Mouse (Mus musculus): ENCODE measurements around the gene Cyth2.

The Cyth2 gene

DNA sequence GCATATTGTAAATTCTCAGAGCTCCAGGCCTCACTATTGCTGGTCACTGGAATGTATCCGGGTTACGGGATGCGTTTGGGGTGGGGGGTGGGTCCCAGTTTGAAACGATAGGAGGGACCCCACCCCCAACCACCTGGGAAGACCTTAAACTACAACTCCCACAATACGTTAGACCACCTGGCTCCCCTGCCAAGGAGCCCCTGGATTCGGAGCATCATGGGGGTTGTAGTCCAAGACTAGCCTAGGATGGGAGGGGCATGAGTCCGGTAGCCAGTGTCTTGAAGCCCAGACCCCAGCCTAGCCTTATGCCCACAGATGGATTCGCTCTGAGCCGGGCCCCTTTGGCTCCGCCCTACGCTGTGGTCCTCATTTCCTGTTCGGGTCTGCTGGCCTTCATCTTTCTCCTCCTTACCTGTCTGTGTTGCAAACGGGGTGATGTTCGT, 28.2 kb downstream of the Cyth2 start:
- no peak for DNase-seq (ENCODE audit: extremely low read depth, low read depth)

DNA sequence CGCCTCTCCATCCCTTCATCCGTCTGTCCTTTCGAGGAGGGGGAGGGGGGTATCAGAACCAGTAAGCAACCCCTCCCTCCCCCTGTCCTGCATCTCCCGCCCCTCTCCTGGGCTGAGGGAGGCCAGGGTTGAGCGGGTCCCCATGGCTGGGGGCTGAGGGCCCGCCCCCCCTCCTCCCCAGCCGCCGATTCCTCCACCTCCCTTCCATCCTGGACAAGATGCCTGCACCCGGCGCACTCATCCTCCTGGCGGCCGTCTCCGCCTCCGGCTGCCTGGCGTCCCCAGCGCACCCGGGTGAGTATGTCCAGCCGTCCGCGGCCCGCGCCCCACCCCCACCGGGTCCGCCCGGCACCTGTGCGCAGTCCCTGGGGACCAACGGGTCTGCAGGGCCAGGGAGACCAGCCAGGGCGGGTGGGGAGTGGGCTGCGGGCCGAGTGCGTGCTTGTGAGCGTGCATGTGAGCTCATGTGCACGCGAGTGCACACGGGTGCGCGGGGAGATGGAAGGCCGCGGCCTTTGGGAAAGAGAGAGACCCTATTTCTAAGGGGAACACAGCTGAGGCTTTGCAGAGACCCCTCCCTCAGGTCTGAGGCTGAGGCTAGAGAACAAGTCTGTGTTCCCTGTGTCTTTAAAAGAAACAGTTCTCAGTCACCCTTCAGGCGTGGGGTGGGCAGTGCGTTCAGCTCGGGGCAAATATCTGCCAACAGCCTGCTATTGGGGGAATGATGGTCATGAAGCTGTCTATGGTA, 28.8 kb downstream of the Cyth2 start:
- DNase-seq (ENCODE audit: extremely low read depth, low read depth) = no peak

DNA sequence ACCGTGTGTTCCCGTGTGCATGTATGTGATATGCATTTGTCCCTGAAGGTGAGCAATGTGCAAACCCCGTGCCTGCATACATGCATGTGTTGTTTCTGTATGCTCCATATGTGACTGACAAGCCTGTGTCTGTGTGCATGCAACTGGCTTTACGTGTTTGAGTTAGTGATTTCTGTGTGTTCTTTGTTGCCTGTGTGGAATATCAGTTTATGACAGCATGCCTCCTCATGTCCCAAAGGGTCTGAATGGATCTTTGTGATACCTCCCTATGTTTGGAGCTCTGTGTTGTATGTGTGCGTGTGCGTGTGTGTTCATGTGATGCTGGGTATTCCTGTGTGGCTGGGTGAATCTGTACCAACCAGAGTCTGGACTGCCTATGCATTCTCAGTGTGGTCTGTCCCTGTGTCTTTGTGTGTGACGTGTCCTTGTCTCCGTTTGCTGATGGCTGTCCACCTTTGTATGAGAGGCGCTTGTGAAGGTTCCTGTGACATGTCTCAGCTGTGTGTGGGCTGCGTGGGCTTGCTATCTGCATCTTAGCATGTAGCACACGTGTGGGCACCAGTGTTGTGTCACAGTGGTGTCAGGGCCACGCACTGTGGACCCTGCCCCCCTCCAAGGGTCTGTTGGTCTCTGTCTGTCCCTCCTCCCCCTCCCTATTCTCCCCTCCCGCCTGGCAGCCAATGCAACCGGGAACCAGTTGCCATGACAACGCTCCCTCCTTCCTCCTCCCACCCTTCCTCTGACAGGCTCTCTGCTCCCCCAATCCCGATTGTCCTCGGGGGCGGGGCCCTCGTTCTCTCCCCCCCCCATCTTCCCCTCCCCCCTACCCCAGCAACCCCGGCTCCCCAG, 29.6 kb downstream of the Cyth2 start, which contains the start of gene Sult2b1:
Sult2b1 (minus strand) TSS at position 146 of the 849 bp plus-strand sequence.
- DNase-seq (ENCODE audit: extremely low read depth, low read depth) = no peak

DNA sequence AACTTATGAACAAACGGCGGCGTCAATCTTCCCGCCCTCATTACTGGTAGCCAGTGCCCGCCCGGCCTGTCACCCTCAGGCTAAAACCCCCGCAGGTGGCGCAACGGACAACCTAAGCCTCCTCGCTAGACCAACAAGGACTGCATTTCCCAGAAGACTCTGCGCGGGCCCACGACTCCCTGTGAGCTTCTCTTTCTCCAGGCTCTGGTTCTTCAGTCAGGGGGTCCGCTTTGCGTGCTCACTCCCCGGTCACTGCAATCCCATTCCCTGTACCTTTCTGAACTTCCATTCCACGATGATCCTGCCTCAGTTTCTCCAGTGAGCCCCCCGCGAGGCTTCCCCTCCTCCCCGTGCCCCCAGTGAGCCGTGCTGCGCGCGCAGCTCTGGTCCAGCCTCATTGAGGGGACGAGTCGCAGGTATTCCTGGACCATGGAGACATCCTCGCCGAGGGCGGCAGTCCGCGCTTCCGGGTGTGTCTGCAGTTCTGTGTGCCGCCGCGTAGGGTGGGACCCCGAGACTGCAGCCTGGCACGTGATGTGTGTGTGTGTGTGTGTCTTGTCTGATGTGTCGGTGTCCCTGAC, 30.8 kb downstream of the Cyth2 start, which contains the start of gene Lmtk3:
Lmtk3 (plus strand) TSS at position 228 of the 581 bp plus-strand sequence.
- peak; percentile 10 for DNase-seq (ENCODE audit: extremely low read depth, low read depth)

DNA sequence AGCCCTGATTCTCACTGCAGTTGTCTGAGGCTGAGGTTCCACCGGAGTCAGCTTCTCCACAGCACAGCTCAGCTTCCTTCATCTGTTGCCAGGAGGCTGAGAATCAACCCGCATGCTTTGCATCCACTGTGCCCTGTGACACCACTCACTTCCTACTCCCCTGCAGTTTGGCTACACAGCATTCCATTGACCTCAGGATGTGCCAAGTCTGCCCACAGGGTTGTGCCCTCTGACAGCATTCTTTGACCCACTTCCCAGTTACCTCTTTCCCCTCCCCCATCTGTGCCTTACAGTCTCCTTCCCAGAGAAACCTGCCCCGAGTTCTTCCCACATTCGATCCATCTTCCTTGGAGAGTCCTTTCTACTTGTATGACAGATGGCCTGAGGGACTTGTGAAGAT, 32.1 kb downstream of the Cyth2 start:
- DNase-seq (ENCODE audit: extremely low read depth, low read depth) = no peak

DNA sequence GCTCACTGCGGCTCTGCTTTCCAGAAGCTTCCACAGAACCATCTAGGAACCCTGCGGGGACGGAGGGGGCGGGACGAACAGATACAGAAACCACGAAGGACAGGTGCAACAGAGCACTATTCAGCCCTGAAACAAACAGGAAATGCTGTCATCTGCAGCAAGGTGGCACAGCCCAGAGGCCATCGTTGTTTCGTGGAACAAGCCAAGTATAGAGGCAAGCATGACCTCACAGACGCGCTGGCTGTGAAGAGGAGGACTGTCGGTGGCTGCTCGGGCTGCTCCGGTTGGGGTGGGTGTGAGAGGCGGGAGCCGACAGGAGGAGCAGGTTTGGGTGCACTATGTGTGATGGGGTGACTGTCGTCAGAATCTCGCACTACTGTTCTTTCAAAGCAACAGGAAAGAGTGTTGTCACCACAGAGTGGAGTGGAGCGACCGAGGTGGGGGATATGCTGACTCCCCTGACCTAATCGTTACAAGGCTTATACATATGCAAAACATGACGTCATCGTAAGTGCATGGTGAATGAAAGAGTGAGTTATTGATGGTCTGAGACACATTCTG, 35.2 kb downstream of the Cyth2 start:
- DNase-seq (ENCODE audit: extremely low read depth, low read depth) = no peak

DNA sequence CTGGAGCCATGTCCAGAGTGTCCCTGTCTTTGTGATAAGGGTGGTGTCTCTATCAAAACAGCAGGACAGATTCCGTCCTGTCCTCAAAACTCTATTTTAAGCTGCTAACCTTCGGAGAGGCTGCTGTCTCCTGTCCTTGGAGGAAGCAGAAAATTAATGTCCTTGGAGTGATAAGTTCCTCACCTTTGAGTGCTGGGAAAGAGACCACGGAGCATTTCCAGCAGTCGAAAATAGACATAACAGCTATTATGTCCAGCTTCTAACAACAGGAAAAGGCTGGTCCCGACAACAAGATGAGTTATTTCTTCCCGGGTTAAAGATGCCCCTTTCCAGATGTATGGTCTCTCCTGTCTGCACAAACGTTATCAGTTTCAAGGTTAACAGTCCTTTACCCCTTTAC, 39.1 kb downstream of the Cyth2 start:
- no peak for DNase-seq (ENCODE audit: extremely low read depth, low read depth)

DNA sequence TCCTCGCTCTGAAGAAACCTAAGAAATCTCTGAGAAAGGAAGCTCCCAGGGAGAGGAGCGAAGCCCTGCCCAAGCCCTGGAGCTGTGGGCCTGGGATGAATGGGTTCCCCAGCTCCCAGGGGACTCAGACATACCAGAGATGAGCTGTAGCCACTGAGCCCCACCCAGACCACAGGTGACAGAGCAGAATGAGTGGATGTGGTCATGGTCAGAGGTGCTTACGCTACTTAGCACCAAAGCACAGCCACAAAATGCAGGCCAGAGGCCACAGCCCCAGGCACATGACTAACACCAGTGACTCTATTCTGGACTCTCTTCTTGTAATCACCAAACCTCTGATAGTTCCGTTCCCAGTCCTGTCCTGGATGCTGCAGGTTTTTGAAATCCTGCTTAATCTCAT, 43.3 kb downstream of the Cyth2 start:
- DNase-seq (ENCODE audit: extremely low read depth, low read depth) = no peak

DNA sequence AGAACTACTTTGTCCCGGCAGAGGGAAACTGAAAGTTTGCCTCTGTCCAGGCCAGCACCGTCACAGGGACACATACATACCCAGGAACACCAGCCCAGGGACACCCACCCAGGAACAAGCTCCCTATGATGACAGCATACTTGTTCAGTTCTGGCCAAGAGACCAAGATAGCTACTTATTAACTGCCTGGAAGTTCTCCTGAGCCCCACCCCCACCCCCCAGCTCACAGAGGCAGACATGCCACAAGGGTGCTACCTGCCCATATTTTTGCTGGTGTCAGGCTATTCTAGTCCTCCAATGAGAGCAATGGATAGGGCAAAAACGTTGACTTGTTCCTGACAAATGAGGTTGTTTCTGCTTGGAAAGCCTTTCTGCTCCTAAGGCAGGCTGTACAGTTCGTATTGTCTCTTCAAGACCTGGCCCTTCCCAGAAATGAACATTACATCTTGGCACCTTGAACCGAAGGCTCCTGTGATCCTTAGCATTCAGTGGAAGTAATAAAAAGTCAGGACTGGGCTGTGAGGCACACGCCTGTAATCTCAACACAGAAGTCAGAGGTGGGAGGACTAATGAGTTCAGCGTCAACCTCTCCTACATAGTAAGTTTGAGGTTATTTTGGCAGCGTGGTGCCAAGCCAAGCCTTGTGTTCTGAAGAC, 43.8 kb downstream of the Cyth2 start:
- no peak for DNase-seq (ENCODE audit: extremely low read depth, low read depth)

DNA sequence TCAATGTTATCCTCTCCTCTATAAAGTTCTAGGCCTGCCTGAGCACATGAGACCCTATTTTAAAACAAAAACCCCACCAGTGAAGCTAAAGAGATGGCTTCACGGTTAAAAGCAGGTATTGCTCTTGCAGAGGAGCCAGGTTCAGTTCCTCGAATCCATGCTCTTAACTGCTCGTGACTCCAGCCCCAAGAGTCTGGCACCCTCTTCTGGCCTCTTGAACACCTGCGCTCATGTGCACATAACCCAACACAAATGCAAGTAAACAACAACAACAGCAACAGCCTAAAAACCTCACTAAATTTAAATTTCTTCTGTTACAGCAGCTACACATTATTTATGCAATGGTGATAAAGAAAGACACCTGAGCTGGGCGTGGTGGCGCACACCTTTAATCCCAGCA, 46.9 kb downstream of the Cyth2 start:
- DNase-seq (ENCODE audit: extremely low read depth, low read depth) = no peak

DNA sequence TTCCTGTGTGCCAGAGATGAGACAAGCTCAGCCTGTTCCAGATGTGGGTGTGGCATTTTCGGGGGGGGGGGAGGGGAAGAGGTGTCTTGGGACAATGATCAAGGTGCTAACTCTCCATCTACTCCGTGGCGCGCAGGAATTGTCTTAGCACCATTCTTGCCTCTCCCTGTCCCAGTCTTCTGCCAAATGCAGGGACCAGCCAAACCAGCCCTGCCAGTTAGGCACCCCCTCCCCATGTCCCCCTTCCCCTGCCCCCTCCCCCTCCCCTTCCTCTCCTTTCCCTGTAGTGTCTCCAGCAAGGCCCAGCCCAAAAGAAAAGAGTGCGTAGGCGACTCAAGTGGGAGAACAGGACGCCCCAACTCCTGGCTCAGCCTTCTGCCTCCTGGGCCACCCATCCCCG, 47.6 kb downstream of the Cyth2 start:
- no peak for DNase-seq (ENCODE audit: extremely low read depth, low read depth)

DNA sequence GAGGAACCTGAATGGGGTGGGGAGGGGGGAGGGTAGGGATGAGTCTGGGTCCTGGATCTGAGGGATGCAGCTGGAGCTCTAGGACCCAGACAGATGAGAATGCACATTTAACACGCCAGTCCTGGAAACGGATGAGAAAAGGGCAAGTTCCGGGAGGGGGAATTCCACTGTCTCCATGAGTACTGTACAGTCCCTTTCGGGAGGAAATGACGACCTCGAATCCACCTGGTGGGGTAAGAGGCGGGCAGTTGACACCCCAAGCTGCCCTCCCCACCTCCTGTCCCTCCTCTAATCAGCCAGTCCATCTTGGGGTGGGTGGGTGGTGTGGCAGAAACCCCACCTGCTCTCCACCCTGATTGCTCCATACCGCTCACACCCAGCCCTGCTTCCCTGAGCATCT, 48.4 kb downstream of the Cyth2 start:
- DNase-seq (ENCODE audit: extremely low read depth, low read depth) = no peak

DNA sequence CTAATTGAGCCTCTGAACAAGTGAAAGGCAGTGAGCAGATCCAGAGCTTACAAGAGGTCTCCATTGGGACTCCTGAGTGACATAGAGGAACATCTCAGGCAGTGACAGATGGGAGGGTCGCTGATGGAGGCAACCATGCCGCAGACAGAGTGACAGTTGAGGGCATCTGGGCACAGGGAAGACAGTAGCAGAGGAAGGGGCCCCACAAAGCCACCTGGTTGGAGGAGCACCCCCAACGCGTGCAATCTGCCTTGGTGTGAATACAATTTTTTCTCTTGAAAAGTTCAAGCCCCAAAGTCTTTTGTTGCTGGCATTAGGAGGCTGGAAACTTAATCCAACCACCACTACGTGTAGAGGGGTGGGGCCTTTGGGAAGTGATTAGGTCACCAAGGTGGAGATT, 54.2 kb downstream of the Cyth2 start:
- no peak for DNase-seq (ENCODE audit: extremely low read depth, low read depth)

DNA sequence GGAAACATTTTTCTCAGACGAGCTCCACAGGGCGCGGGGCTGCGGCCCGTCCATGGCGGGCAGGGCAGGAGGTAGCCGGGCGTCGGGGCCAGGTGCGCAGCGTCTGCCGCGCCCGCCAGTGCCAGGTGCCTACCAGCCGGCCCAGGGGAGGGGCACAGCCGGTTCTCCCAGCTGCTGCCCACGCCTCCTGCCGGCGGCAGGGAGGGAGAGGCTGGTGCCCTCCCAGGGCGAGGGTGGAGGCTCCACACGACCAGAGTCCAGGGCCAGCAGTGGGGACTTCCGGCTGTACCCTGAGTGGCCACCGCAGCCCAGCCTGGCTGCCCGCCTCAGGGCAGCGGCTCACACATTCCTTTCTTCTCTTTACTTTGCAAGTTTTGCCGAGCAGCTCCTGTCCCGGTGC, 55.0 kb downstream of the Cyth2 start:
- no peak for DNase-seq (ENCODE audit: extremely low read depth, low read depth)

Measured in MEL-GATA-1-ER (cell line).